Mouse (Mus musculus) lung, embryonic 16.5 days (tissue): ENCODE measurements around the gene Kifc3. TPM values are rescaled to one million over a fixed set of nuclear protein-coding genes. Genes with fewer than 3 reads are reported as not detected.

Experiments used
- ATAC-seq: fragments of 200-750 bp; cut with Nextera tagmentation; 2 replicates; pipeline ENCODE4 v1.8.0; 2017; ENCODE audit warnings: low read depth, mild to moderate bottlenecking, moderate library complexity
- H3K27ac ChIP-seq: fragments of 300-500 bp; sonication (generic); 2 replicates; pipeline ENCODE4 v1.5.1; 2014; ENCODE audit warnings: mild to moderate bottlenecking, control low read depth, low read length
- H3K27me3 ChIP-seq: fragments of 300-500 bp; sonication (generic); 2 replicates; pipeline ENCODE4 v1.6.1; 2014; ENCODE audit warnings: low read depth, low read length, mixed read lengths; ENCODE audit not compliant: control insufficient read depth, insufficient read depth
- H3K36me3 ChIP-seq: fragments of 300-500 bp; sonication (generic); 2 replicates; pipeline ENCODE4 v1.6.1; 2014; ENCODE audit warnings: low read length; ENCODE audit not compliant: control insufficient read depth, insufficient read depth
- H3K4me1 ChIP-seq: fragments of 300-500 bp; sonication (generic); replicated peaks from 2 replicates; pipeline ENCODE4 v1.6.1; 2014; ENCODE audit warnings: low read length, mixed read lengths; ENCODE audit not compliant: control insufficient read depth, insufficient read depth
- H3K4me2 ChIP-seq: fragments of 300-500 bp; sonication (generic); 2 replicates; pipeline ENCODE4 v1.6.1; 2014; ENCODE audit warnings: low read depth, low read length, control low read depth
- H3K4me3 ChIP-seq: fragments of 300-500 bp; sonication (generic); 2 replicates; pipeline ENCODE4 v1.5.1; 2014; ENCODE audit warnings: mild to moderate bottlenecking, low read length, control low read depth
- H3K9ac ChIP-seq: fragments of 300-500 bp; sonication (generic); 2 replicates; pipeline ENCODE4 v1.6.1; 2014; ENCODE audit warnings: low read length, control low read depth
- H3K9me3 ChIP-seq: fragments of 300-500 bp; sonication (generic); 2 replicates; pipeline ENCODE4 v1.6.1; 2016; ENCODE audit warnings: low read length; ENCODE audit not compliant: control insufficient read depth
- WGBS: fragments of 180-500 bp; shearing (Covaris S2); extraction: QIAGEN DNeasy Blood & Tissue Kit; methylation state at CpG from one replicate; pipeline ENCODE4 v1.1.7; 2014; 5-methylcytosine and 5-hydroxymethylcytosine counted together
- polyA plus RNA-seq: library from polyadenylated mRNA; unstranded; fragments of >200 nt; fragmentation: Nextera tagmentation; extraction: Ambion mirVana; gene quantifications from 2 replicates; pipeline ENCODE4 v1.2.1, GENCODE M21; 2015

Gene Kifc3
- 16.2 and 16.8 TPM in 2 replicates for polyA plus RNA-seq

GRCm38 (mm10) chr8:95202649-95203275, at the start of gene Kifc3:
Kifc3 (minus strand) TSS chr8:95202812.
- Histone ChIP-seq H3K9me3 (no peaks in the 10 kb centered on the region), H3K27me3 (no peaks in the 10 kb centered on the region), H3K36me3 (no peaks in the 10 kb centered on the region), H3K4me1 (no peaks in the 10 kb centered on the region), H3K4me2 (no peak within 1 kb of the TSS), H3K4me3 (no peak within 1 kb of the TSS), H3K27ac (no peak within 1 kb of the TSS), H3K9ac (no peak within 1 kb of the TSS)
- 44% methylated on average over 14 of the region's 14 CpGs for WGBS
- no peak for ATAC-seq

- H3K4me2 ChIP-seq, result no peak overlapping the region
- WGBS, result 52% methylated on average over 9 of the region's 9 CpGs
Observed at GRCm38 (mm10) chr8:95252056-95252455, 49.4 kb upstream of the Kifc3 start.

GRCm38 (mm10) chr8:95249847-95250246, 47.2 kb upstream of the Kifc3 start:
- 39% methylated on average over 4 of the region's 4 CpGs for WGBS
- no peak for ATAC-seq
- Histone ChIP-seq H3K9ac (no peak overlapping the region), H3K4me3 (no peak overlapping the region), H3K4me1 (0 out of 2 replicates have a peak, but pooled peaks cover 3% of the 10 kb centered on the region), H3K27me3 (no peaks in the 10 kb centered on the region), H3K9me3 (no peaks in the 10 kb centered on the region), H3K4me2 (no peak overlapping the region), H3K27ac (no peak overlapping the region), H3K36me3 (no peaks in the 10 kb centered on the region)

More at GRCm38 (mm10) chr8:95252056-95252455, 49.4 kb upstream of the Kifc3 start:
- Histone ChIP-seq H3K27me3 (no peaks in the 10 kb centered on the region), H3K4me3 (no peak overlapping the region), H3K9me3 (no peaks in the 10 kb centered on the region), H3K36me3 (no peaks in the 10 kb centered on the region), H3K4me1 (no peaks in the 10 kb centered on the region), H3K9ac (no peak overlapping the region), H3K27ac (no peak overlapping the region)
- no peak for ATAC-seq

- Histone ChIP-seq H3K27ac (no peak overlapping the region), H3K9ac (no peak overlapping the region), H3K27me3 (no peaks in the 10 kb centered on the region), H3K4me1 (peaks cover 5% of the 10 kb centered on the region; the same call in 1 of the 2 replicates), H3K4me3 (no peak overlapping the region), H3K9me3 (no peaks in the 10 kb centered on the region), H3K36me3 (no peaks in the 10 kb centered on the region), H3K4me2 (no peak overlapping the region)
- 62% methylated on average over 5 of the region's 5 CpGs for WGBS
- ATAC-seq, result no peak
Observed at GRCm38 (mm10) chr8:95247277-95247676, 44.7 kb upstream of the Kifc3 start.

GRCm38 (mm10) chr8:95245180-95245579, 42.6 kb upstream of the Kifc3 start:
- peak; percentile 75 for ATAC-seq
- Histone ChIP-seq H3K4me3 (no peak overlapping the region), H3K9ac (no peak overlapping the region), H3K36me3 (no peaks in the 10 kb centered on the region), H3K27me3 (no peaks in the 10 kb centered on the region), H3K4me1 (peaks cover 5% of the 10 kb centered on the region; the same call in 1 of the 2 replicates), H3K9me3 (no peaks in the 10 kb centered on the region), H3K4me2 (no peak overlapping the region), H3K27ac (peak overlapping the region; percentile 59)
- WGBS, result 48% methylated on average over 5 of the region's 5 CpGs

GRCm38 (mm10) chr8:95243853-95244252, 41.2 kb upstream of the Kifc3 start:
- H3K4me2 ChIP-seq, result no peak overlapping the region
- no peaks in the 10 kb centered on the region for H3K27me3 ChIP-seq
- WGBS, result 64% methylated on average over 4 of the region's 4 CpGs

GRCm38 (mm10) chr8:95242826-95243571, 40.4 kb upstream of the Kifc3 start:
- H3K4me3 ChIP-seq, result no peak overlapping the region
- H3K4me1 ChIP-seq, result peaks cover 5% of the 10 kb centered on the region; the same call in 1 of the 2 replicates
- no peaks in the 10 kb centered on the region for H3K9me3 ChIP-seq
- ATAC-seq, result no peak
- H3K27ac ChIP-seq, result no peak overlapping the region
- WGBS, result 31% methylated on average over 12 of the region's 12 CpGs
- H3K27me3 ChIP-seq, result no peaks in the 10 kb centered on the region
- no peak overlapping the region for H3K9ac ChIP-seq
- H3K36me3 ChIP-seq, result no peaks in the 10 kb centered on the region
- H3K4me2 ChIP-seq, result no peak overlapping the region

More at GRCm38 (mm10) chr8:95243853-95244252, 41.2 kb upstream of the Kifc3 start:
- no peak for ATAC-seq
- no peaks in the 10 kb centered on the region for H3K36me3 ChIP-seq
- no peaks in the 10 kb centered on the region for H3K9me3 ChIP-seq
- peaks cover 5% of the 10 kb centered on the region; the same call in 1 of the 2 replicates for H3K4me1 ChIP-seq
- no peak overlapping the region for H3K9ac ChIP-seq
- no peak overlapping the region for H3K4me3 ChIP-seq
- H3K27ac ChIP-seq, result no peak overlapping the region

- no peak overlapping the region for H3K4me2 ChIP-seq
- H3K27me3 ChIP-seq, result no peaks in the 10 kb centered on the region
- H3K4me1 ChIP-seq, result peaks cover 5% of the 10 kb centered on the region; the same call in 1 of the 2 replicates
- ATAC-seq, result no peak
- no peaks in the 10 kb centered on the region for H3K9me3 ChIP-seq
- no peaks in the 10 kb centered on the region for H3K36me3 ChIP-seq
- whole genome bisulfite sequencing, result 87% methylated on average over 26 of the region's 26 CpGs
- H3K9ac ChIP-seq, result no peak overlapping the region
- H3K27ac ChIP-seq, result no peak overlapping the region
- H3K4me3 ChIP-seq, result no peak overlapping the region
Observed at GRCm38 (mm10) chr8:95242099-95242825, 39.6 kb upstream of the Kifc3 start.

GRCm38 (mm10) chr8:95235683-95236082, 33.1 kb upstream of the Kifc3 start:
- Histone ChIP-seq H3K4me2 (no peak overlapping the region), H3K27me3 (no peaks in the 10 kb centered on the region), H3K27ac (no peak overlapping the region), H3K4me1 (no peaks in the 10 kb centered on the region), H3K9me3 (no peaks in the 10 kb centered on the region), H3K36me3 (no peaks in the 10 kb centered on the region), H3K4me3 (no peak overlapping the region), H3K9ac (no peak overlapping the region)
- WGBS, result 3% methylated on average over 3 of the region's 3 CpGs
- ATAC-seq, result no peak; the same call in 1 of the 2 replicates
